Mouse (Mus musculus) heart, adult 18-20 months (tissue): ENCODE measurements around the gene Mmachc. TPM values are rescaled to one million over a fixed set of nuclear protein-coding genes. Genes with fewer than 3 reads are reported as not detected.
"Not testable (repeated sequence)": the region's sequence is repeated elsewhere in the genome, so short reads cannot be mapped to it uniquely, and the experiment has no call there.

Experiments used
- DNase-seq, 2 experiments: peaks; one replicate each; pipeline ENCODE4 v3.0.0; 2021 to 2022; ENCODE audit warnings: mixed read lengths in 1 of 2
- total RNA-seq, 2 experiments: library from RNA; stranded (reverse); gene quantifications; 2 replicates each; pipeline ENCODE4 v1.2.3; 2021

Mmachc gene
- total RNA-seq, 2 experiments from 2014 or later: 55.3 to 55.9 TPM

- DNase-seq: no peak
Measured at GRCm38 (mm10) chr4:116692146-116692545, 16.1 kb downstream of the Mmachc start.

DNA sequence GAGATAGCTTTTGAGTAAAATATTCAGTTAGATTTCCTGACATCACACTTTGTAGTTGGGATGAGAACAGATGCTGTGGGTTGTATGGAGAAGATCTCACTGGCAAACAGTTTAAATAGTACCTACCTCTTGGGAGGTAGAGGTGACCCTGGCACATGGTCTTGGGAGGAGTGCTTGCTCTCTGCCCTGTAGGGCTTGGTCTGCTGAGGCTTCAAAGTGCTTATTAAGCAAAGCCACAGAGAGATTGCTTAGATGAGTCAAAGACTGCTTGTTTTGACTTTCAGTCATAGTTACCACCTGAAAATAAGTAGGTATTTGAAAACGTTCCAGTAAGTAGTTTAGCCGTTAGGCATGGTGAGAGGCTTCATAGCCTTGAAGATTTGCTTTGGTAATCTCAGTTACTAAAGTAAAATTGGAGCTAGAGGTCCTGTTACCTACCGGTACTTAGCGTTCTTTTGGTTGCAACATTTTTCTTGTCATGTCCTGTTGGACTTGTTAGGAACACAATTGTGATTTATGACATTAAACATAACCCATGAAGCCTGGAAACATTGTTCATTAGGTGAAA lies 18.8 kb downstream of the Mmachc start:
- no peak for DNase-seq

DNA sequence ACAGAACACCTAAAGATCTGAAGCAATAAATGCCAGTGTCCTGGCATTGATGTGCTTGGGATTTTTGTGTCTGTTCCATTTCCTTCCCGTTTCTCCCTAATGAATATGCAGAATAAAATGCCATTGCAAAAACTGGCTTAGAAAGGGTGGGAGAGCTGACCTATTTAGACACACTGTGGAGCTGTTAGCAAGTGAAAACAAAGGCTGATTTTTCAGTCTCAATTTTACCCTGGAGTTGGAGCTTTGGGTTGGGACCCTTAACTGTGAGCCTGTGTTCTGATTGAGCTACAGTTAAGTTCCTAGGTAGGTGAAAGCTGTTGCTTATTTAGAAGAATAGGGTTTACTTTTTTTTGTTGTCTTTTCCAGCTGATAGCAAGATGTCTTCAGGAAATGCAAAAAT lies 21.2 kb downstream of the Mmachc start:
- no peak for DNase-seq

DNA sequence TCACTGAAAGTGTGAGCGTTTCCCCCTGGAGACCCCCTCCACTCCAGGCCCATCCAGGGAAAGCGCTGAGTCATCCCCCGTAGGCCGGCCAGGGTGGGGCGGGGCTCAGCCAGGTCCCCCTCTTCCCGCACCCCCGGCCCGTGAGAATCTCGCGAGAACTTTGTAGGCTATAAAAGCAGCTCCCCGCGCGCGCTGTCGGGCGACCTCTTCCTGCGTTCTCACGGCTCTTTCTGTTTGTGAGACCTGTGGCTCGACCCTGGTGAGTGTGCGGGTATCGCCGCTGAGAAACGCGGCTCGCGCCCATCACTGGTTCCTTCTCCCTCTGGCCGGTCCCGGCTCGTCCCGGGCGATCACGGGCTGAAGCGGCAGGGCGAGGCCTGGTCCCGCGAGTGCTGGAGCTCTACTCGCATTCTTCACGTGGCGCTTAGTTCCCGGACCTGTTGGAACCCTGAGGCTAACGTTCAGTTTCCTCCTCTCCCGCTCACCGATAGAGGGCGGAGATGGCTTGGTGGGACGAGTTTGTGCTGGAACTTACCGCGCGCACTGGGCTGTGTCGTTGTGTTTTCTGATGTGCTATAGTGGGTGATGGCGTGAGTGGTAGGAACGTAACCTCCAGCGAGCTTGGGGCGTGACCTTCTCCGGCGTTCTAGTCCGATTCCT lies 22.7 kb downstream of the Mmachc start, which contains the start of gene Prdx1:
Prdx1 (plus strand) TSS at position 143 of the 660 bp plus-strand sequence.
- DNase-seq: peak; percentile 96 to 99

DNA sequence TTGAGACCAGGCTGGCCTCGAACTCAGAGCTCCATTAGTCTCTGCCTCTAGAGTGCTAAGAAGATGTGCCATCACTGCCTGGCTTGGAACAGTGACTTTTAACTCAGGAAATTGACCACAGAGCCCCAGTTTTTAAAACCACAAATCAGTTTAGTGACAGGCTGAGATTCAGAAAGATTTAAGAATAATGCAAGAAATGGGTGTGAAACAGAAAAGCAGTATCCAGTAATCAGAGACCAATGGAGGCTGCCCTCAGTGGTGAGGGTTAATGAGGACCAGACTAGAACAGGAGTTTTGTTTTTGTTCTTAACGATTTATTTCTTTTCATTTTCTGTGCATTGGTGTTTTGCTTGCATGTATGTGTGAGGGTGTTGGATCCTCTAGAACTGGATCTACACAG lies 23.5 kb downstream of the Mmachc start:
- DNase-seq: no peak

DNA sequence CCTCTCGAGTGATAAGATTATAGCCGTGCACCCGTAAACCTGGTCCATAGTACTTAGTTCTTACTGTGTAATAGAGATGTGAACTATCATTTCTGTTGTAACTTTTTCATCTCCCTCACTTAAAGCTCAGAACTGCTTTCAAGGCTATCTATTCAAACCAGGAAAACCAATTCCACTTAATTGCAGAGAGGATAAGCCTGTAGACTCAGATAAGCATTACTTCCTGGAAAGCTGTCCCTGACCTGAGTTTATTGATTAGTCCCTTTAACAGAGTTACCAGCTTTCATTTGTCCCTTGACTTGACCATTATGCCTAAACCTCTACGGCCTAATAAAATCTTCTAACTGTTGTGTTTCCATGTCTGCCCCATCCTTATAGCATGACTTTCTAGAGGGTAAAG lies 24.2 kb downstream of the Mmachc start:
- DNase-seq: no peak

DNA sequence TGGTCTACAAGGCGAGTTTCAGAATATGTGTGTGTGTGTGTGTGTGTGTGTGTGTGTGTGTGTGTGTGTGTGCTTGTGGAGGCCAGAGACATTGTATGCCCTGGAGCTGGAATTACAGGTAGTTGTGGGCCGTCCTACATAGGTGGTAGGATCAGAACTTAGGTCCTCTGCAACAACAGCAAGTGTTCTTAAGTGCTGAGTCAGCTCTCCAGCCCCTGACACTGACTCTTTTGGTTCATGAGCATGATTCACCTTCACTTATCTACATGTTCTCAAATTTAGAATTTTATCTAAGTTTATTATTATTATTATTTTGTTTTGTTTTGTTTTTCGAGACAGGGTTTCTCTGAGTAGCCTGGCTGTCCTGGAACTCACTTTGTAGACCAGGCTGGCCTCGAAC lies 27.7 kb downstream of the Mmachc start:
- not testable (repeated sequence) for DNase-seq

DNA sequence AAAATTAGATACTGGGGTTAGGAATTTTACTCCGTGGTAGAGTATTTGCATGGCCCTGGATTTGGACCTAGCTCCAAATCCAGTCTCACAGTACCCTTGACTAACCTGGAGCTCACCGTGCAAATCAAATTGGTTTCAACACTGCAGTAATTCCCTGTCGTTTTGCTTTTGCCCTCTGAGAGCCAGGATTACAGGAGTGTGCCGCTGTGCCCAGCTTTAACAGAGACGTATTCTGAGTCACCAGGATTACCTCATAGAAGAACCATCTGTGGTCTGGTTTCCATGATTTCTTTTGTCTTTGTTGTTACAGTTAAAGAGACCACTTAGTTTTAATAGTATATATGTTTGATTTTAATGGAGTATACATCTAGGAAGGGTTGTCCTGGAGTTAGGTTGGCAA lies 29.1 kb downstream of the Mmachc start:
- DNase-seq: no peak

DNA sequence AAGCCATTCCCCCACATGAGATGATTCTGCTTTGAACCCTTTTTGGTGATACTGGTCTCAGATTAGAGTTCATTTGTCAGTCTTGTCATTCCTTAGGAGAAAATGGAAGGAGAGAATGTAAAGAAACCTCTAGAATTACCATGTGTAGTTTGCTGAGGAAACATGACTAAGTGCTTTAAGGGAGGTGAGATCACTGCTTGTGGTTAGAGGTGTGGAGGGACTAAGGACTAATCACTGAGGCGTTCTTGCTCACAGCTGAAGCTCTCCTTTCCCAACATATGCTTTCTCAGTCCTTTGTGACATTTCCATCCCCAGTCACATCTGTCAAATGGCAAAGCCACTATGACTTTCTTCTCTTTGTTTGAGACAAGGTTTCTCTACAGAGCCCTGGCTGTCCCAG lies 30.4 kb downstream of the Mmachc start:
- DNase-seq: no peak

DNA sequence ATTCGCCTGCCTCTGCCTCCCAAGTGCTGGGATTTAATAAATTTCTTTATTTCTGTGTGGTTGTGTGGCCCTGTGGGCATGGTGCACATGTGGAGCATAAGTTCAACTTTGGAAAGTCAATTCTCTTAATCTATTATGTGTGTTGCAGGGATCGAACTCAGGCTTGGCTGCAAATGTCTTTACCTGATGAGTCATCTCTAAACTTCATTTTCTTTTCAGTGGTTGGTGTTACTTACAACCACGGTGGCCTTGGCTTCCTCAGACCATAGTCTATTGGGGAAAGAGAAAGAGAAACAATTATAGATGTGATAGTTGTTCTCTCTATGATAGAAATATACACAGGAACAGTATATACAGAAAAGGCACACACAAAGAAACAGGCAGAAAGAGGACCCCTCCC lies 32.2 kb downstream of the Mmachc start:
- no peak for DNase-seq

DNA sequence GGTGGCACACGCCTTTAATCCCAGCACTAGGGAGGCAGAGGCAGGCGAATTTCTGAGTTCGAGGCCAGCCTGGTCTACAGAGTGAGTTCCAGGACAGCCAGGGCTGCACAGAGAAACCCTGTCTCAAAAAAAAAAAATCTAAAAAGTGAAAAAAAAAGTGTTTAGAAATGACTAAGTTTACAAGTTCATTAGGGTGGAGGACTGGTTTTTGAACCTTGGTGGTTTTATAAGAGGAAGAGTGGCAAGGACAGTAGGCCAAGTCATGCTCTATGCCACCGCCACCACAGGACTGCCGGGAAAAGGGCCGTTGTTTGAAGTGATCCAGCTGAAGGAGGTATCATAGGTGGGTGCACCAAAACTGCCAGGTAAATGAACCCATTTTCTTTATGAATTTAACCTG lies 33.4 kb downstream of the Mmachc start:
- not testable (repeated sequence) for DNase-seq

- DNase-seq: peak; percentile 40 to 68
Measured at GRCm38 (mm10) chr4:116672785-116673184, 35.4 kb downstream of the Mmachc start.

- no peak for DNase-seq
Measured at GRCm38 (mm10) chr4:116669291-116669690, 38.9 kb downstream of the Mmachc start.

GRCm38 (mm10) chr4:116668145-116668544 lies 40.1 kb downstream of the Mmachc start:
- peak in 1 of 2 experiments; percentile 65 for DNase-seq

GRCm38 (mm10) chr4:116666625-116667024 lies 41.6 kb downstream of the Mmachc start:
- DNase-seq: no peak

- no peak for DNase-seq
Measured at GRCm38 (mm10) chr4:116661998-116662397, 46.2 kb downstream of the Mmachc start.

GRCm38 (mm10) chr4:116660829-116661228 lies 47.4 kb downstream of the Mmachc start:
- no peak for DNase-seq

DNA sequence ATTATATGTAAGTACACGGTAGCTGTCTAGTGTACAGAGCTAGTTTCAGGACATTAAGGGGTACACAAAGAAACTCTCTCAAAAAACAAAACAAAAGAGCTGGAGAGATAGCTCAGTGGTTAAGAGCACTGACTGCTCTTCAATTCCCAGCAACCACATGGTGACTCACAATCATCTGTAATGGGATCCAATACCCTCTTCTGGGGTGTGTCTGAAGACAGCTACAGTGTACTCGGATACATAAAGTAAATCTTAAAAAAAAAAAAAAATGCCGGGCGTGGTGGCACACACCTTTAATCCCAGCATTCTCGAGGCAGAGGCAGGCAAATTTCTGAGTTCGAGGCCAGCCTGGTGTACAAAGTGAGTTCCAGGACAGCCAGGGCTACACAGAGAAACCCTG lies 48.3 kb downstream of the Mmachc start:
- DNase-seq: not testable (repeated sequence)

- peak in 1 of 2 experiments; percentile 25 for DNase-seq
Measured at GRCm38 (mm10) chr4:116659474-116659873, 48.7 kb downstream of the Mmachc start.

DNA sequence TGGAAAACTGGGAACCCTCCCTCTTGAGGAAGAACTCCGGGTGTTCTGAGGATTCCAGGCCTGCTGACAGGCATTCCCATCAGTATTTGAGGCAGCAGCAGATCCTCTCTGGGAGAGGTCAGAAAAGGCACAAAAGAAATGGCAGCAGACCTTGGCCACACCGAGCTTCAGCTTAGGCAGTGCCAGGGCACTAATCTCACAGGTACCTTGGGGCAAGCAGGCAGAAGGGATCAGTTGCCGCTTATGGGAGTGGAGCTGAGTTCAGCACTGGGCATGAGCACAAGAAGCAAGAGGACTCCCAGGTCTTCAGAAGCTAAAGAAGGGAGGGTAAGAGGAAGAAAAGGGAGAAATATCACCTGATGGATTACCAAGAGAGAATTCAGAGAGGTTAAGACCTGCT lies 50.2 kb downstream of the Mmachc start:
- DNase-seq: no peak

GRCm38 (mm10) chr4:116655658-116656057 lies 52.5 kb downstream of the Mmachc start:
- no peak for DNase-seq

DNA sequence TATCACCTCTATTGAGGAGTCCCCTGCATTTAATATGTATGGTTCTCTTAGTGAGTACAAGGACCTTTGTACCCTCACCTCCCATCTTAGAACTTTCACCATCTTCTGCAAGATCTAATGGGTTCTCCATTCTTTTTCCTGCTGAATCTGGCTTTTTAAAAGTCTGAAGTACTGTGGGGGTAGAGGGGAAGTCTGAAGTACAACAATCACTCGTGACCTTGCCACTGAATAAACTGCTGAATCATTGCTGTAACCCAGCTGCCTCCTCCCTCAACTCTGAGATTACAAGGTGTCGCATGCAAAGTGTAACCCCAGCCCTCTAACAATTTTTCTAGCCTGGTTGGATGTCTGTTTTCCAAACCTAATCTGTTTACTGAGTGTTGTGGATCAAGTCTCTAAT lies 53.1 kb downstream of the Mmachc start:
- peak in 1 of 2 experiments; percentile 44 for DNase-seq

GRCm38 (mm10) chr4:116653228-116653627 lies 55.0 kb downstream of the Mmachc start:
- DNase-seq: no peak
